Mouse (Mus musculus) bone marrow macrophage, adult 2 months (primary cell): ENCODE results near the gene Enpp1. TPM values are rescaled to one million over a fixed set of nuclear protein-coding genes. Genes with fewer than 3 reads are reported as not detected.

Experiments used
- H3K27ac ChIP-seq: 2 replicates; pipeline ENCODE4 v1.5.1; 2012; ENCODE audit warnings: low read depth, low read length; ENCODE audit not compliant: insufficient read depth
- H3K4me1 ChIP-seq: 2 replicates; pipeline ENCODE4 v1.6.1; 2012; ENCODE audit warnings: low read length; ENCODE audit not compliant: control insufficient read depth, insufficient read depth
- H3K4me3 ChIP-seq: 2 replicates; pipeline ENCODE4 v1.5.1; 2012; ENCODE audit warnings: mild to moderate bottlenecking, low read length, moderate library complexity; ENCODE audit not compliant: insufficient read depth
- CTCF ChIP-seq: IDR thresholded peaks from 2 replicates; pipeline ENCODE4 v1.5.1; 2012; ENCODE audit warnings: low read depth, mild to moderate bottlenecking, low read length, moderate library complexity
- POLR2A ChIP-seq: IDR thresholded peaks from 2 replicates; pipeline ENCODE4 v1.6.1; 2012; ENCODE audit warnings: mild to moderate bottlenecking, low read depth, low read length, borderline replicate concordance
- polyA plus RNA-seq: library from polyadenylated mRNA; stranded (reverse); fragments of >200 nt; gene quantifications from 2 replicates; pipeline ENCODE4 v1.2.4, GENCODE M21; 2012; ENCODE audit not compliant: missing spikeins, insufficient read depth, insufficient read length

The Enpp1 gene
- polyA plus RNA-seq, 1 experiment, result 5.1 TPM

DNA sequence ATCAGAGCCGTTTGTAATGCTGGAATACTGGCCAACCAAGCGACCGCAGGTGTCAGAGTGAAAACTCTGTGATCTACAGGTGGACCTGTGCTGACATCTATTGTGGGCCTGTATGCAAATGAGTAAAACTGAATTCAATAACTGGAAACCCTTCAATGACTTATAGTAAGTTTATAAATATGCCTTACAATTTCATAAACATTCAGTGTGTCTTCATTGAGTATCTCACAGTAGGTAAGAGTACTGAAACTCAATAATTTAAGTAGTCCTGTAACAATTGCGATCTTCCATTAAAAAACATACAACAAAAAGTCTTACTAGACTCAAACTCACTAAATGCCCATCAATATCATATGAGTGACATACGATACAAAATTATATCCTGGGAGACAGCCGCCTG is 1.6 kb downstream of the Enpp1 start:
- TF ChIP-seq POLR2A, result no peak
- TF ChIP-seq CTCF, result no peak
- Histone ChIP-seq H3K4me1 (peaks cover 3% of the 10 kb centered on the region), H3K27ac (no peak overlapping the region), H3K4me3 (no peak overlapping the region)

DNA sequence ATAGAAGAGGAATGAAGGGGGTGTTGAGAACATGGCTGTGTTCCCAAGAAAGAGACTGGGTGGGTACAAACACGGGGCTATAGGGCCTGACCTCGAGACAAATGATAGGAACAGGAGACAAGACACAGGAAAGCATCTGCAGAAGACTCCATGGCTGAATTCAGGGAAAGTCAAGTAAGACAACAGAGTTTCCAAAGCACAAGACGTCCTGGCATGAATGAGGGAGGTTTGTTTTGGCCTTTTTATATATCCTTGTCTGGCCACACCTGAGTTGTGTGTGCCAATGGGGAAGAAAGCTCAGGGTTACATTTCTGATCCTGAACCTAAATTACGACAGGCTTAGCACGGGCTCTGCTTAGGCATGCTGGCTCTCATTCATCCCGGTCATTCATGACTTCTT is 4.2 kb downstream of the Enpp1 start:
- no peak overlapping the region for H3K4me3 ChIP-seq
- no peak overlapping the region for H3K27ac ChIP-seq
- no peak for TF ChIP-seq CTCF
- TF ChIP-seq POLR2A, result no peak
- H3K4me1 ChIP-seq, result peaks cover 3% of the 10 kb centered on the region

DNA sequence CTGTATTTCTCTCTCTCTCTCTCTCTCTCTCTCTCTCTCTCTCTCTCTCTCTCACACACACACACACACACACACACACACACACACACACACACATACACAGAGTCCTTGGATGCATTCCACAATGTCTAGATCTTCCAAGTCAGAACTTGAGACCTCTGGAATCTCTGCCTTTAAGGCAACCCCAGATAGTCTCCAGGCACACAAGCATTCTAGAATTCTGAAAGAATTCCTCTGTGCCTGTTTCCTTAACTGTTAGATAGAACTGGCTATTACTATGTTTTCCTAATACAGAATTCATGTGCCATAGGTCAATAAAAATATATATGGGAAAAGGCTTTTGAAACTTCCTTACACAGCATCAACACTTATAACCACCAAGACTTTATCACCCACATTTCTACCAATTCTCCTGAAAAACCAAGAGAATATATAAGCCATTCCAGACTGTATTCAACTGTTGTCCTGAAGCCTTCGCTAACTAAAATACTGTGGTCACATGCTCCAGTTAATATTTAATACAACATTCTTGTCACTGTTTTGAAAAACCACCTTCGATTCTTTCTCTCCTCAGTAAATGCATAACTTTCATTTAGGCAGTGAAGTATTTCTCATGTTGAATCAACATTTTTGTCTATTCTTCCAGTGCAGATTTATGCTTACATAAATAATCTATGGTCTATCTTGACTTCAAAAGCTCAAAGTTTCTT is 5.4 kb downstream of the Enpp1 start:
- no peak overlapping the region for H3K27ac ChIP-seq
- H3K4me1 ChIP-seq, result peaks cover 3% of the 10 kb centered on the region
- no peak overlapping the region for H3K4me3 ChIP-seq
- TF ChIP-seq POLR2A, result no peak

DNA sequence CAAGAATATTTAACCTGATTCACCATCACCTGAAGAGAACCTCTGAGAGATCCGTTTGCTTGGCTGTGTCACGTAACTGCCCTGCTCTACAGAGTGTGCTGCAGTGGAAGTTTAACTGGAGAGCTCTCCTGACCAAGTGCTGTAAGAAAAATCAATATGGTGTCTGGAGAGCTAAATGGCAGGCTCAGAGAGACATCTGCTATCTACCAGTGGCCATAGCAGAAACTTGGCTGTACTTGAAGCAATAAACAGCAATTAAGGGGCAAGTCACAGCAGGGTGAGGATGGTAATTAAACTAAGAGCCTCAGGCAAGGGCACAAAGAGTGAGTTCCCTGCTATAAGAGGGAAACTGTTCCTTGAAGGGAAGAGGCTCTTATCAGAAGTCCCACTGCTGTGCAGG is 9.3 kb downstream of the Enpp1 start:
- no peaks in the 10 kb centered on the region for H3K4me1 ChIP-seq
- no peak overlapping the region for H3K27ac ChIP-seq
- TF ChIP-seq CTCF (no peak), POLR2A (no peak)
- H3K4me3 ChIP-seq, result no peak overlapping the region

GRCm38 (mm10) chr10:24698131-24698775 is 13.7 kb downstream of the Enpp1 start:
- Histone ChIP-seq H3K4me3 (no peak overlapping the region), H3K27ac (no peak overlapping the region), H3K4me1 (no peaks in the 10 kb centered on the region)
- TF ChIP-seq CTCF, result no peak
- no peak for TF ChIP-seq POLR2A

DNA sequence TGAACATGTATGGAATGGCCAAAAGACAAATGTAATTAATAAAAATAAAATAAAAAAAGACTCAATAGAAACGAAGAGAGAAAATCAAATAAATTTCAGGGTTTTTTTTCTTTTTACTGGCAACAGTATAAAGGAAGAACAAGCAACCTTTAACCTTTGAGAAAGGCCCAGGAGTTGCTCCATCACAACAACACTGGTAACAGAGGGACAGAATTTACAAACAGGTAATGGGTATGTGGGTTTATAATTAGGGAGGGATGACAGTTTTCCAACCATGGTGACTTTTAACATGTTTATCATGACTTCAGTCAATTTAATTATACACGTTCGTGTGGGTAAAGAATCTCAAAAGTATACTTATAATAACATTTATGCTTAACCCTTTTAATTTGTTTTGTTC is 15.2 kb downstream of the Enpp1 start:
- TF ChIP-seq CTCF (no peak), POLR2A (no peak)
- Histone ChIP-seq H3K4me3 (no peak overlapping the region), H3K4me1 (no peaks in the 10 kb centered on the region), H3K27ac (no peak overlapping the region)

GRCm38 (mm10) chr10:24695786-24696185 is 16.2 kb downstream of the Enpp1 start:
- H3K4me1 ChIP-seq, result no peaks in the 10 kb centered on the region
- H3K27ac ChIP-seq, result no peak overlapping the region
- TF ChIP-seq CTCF, result no peak
- TF ChIP-seq POLR2A, result no peak
- no peak overlapping the region for H3K4me3 ChIP-seq

DNA sequence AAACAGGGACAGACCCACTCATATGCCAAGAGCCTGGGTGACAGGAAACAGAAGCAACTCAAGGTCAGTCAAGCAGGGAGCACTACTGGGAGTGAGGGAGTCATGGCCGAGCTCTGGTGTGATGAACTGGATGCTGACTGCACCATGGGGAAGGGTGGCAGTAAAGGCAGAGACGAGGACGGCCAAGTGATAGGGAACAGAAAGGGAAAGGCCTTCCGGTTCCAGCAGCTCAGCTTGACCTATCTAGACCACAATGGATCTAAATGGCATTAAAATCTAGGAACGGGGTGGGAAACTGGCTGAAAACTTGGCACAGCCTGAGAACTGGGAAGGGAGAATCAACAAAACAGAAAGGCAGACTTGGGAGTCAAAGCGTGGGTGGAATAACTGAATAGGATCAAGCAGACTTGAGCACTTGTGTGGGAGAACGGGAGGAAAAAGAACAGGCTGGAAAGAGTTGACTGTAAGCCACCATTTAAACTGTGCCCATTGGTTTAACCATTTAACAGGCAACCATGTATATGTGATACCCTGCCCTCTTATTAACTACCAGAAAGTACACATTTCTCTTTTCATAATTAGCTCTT is 29.3 kb downstream of the Enpp1 start:
- H3K4me3 ChIP-seq, result no peak overlapping the region
- TF ChIP-seq POLR2A (no peak), CTCF (no peak)
- H3K4me1 ChIP-seq, result no peaks in the 10 kb centered on the region
- H3K27ac ChIP-seq, result no peak overlapping the region

DNA sequence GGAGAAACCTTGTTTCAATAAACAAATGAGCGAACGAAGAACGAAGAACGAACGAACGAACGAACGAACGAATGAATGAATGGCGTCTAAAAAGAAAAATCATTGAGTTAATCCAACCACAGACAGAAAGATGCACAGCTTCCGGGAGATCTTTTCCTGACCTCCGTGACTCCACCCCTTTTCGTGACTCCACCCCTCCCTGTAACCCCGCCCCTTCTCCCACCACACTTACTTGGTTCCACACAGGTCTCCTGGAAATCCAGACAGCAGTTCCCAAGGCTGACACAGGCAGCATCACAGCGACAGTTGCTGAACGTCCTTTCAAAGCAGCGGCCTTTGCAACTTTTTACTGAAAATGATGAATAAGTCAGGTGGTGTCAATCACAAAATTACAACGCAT is 34.3 kb downstream of the Enpp1 start:
- Histone ChIP-seq H3K27ac (no peak overlapping the region), H3K4me1 (no peaks in the 10 kb centered on the region), H3K4me3 (no peak overlapping the region)
- TF ChIP-seq CTCF, result no peak
- TF ChIP-seq POLR2A, result no peak

DNA sequence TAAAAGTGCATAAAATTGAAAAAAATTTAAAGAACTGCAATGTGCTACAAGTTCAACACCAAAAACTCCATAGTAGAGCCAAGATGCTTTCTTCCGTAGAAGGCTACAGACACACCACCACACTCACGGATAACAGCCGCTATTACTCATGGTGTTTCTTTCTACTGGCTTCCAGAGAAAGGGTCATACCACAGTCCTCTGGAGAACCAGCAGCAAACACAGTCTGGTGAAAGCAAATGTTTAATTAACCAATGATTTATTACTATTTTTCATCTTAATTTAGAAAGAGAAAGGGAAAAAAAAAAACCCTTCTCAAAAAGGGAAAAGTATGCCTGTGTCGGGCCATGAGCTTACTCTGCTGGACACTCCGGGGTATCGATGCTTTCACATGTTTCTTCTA is 37.7 kb downstream of the Enpp1 start:
- H3K27ac ChIP-seq, result no peak overlapping the region
- H3K4me3 ChIP-seq, result no peak overlapping the region
- TF ChIP-seq CTCF (no peak), POLR2A (no peak)
- no peaks in the 10 kb centered on the region for H3K4me1 ChIP-seq
